Mouse (Mus musculus) ES-E14 (cell line): ENCODE measurements around the gene Armc12. TPM values are rescaled to one million over a fixed set of nuclear protein-coding genes. Genes with fewer than 3 reads are reported as not detected.

Experiments
- DNase-seq: peaks from one replicate; pipeline ENCODE4 v3.0.0-alpha.2; 2013; ENCODE audit warnings: low read depth, low spot score
- H3K27ac ChIP-seq: 2 replicates; pipeline ENCODE4 v1.5.1; 2012; ENCODE audit warnings: low read depth, mild to moderate bottlenecking, low read length, moderate library complexity, mixed read lengths; ENCODE audit not compliant: poor library complexity, insufficient read depth, severe bottlenecking
- H3K36me3 ChIP-seq: 2 replicates; pipeline ENCODE4 v1.6.1; 2012; ENCODE audit warnings: mild to moderate bottlenecking, low read length, moderate library complexity, mixed read lengths; ENCODE audit not compliant: control insufficient read depth, poor library complexity, insufficient read depth, severe bottlenecking
- H3K4me1 ChIP-seq, 2 experiments: fragments of 150-350 bp in 1 of 2; sonication (generic) in 1 of 2; 2 replicates each; pipeline ENCODE4 v1.6.1; 2012; ENCODE audit warnings: low read length in 2 of 2, mild to moderate bottlenecking in 1 of 2, mixed read lengths in 1 of 2; ENCODE audit not compliant: control insufficient read depth in 2 of 2, insufficient read depth in 2 of 2, poor library complexity in 1 of 2
- H3K4me3 ChIP-seq, 2 experiments: fragments of 150-350 bp in 1 of 2; sonication (generic) in 1 of 2; 2 replicates each; pipeline ENCODE4 v1.5.1; 2012; ENCODE audit warnings: low read length in 2 of 2, low read depth in 1 of 2, mild to moderate bottlenecking in 1 of 2, mixed read lengths in 1 of 2; ENCODE audit not compliant: insufficient read depth in 1 of 2, poor library complexity in 1 of 2, severe bottlenecking in 1 of 2
- H3K9ac ChIP-seq: 2 replicates; pipeline ENCODE4 v1.6.1; 2012; ENCODE audit warnings: low read depth, mild to moderate bottlenecking, low read length, mixed read lengths; ENCODE audit not compliant: poor library complexity, insufficient read depth, severe bottlenecking
- H3K9me3 ChIP-seq: fragments of 150-350 bp; sonication (generic); 2 replicates; pipeline ENCODE4 v1.6.1; 2012; ENCODE audit warnings: low read depth, mild to moderate bottlenecking, low read length; ENCODE audit not compliant: control insufficient read depth, insufficient read depth
- CHD2 ChIP-seq: IDR thresholded peaks from 2 replicates; pipeline ENCODE4 v1.6.1; 2014; ENCODE audit warnings: mild to moderate bottlenecking, low read depth, low read length, inconsistent platforms
- HCFC1 ChIP-seq: IDR thresholded peaks from 2 replicates; pipeline ENCODE4 v1.6.1; 2012; ENCODE audit warnings: low read length, inconsistent platforms, borderline replicate concordance; ENCODE audit not compliant: insufficient read depth
- MAFK ChIP-seq: IDR thresholded peaks from 2 replicates; pipeline ENCODE4 v1.6.1; 2014; ENCODE audit warnings: mild to moderate bottlenecking, low read depth, low read length, inconsistent platforms; ENCODE audit not compliant: insufficient read depth
- ZC3H11A ChIP-seq: IDR thresholded peaks from 2 replicates; pipeline ENCODE4 v1.6.1; 2012; ENCODE audit warnings: low read depth, mild to moderate bottlenecking, inconsistent platforms, low read length, borderline replicate concordance
- ZNF384 ChIP-seq: IDR thresholded peaks from 2 replicates; pipeline ENCODE4 v1.6.1; 2012; ENCODE audit warnings: low read depth, low read length, inconsistent platforms
- in situ Hi-C, 2 experiments: fragments of 600-800 bp; cut with MboI; formaldehyde crosslinking; loops; one replicate each; pipeline ENCODE4 v1.15.1; 2025; ENCODE audit warnings: low sequenced_read_pairs in 2 of 2, inconsistent platforms in 1 of 2; ENCODE audit not compliant: unreplicated experiment in 2 of 2
- total RNA-seq: library from RNA; depleted of rRNA; stranded (reverse); fragments of 300-350 nt; gene quantifications from 2 replicates; pipeline ENCODE4 v1.2.3, GENCODE M21; 2012

The Armc12 gene
- total RNA-seq, 1 experiment: not detected

DNA sequence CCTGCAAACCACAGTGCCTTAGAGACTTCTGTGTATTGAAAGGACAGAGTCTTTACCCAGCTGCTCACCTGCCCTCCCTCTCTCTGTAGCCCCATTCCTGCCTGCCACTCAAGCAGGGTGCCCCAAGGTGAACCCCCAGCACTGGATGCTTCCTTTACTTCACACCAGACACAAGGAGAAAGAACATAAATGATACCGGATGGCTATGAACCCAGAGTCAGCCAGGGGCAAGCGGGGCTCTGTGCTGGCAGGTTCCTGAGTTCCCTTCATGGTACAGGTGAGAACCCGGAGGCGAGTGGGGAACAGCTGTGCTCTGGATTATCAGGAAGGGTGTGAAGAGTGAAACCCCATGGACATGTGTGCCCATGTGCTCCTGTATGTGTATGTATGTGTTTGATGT lies 25.0 kb upstream of the Armc12 start:
- in situ Hi-C loops: no loop called here
- no peak for DNase-seq
- Histone ChIP-seq H3K4me1 (peaks cover 9 to 46% of the 10 kb centered on the region in 2 experiments), H3K9ac (no peak overlapping the region), H3K27ac (no peak overlapping the region; the same call in 1 of the 2 replicates), H3K9me3 (no peaks in the 10 kb centered on the region), H3K36me3 (no peaks in the 10 kb centered on the region), H3K4me3 (no peak overlapping the region)
- TF ChIP-seq CHD2 (no peak), MAFK (no peak), ZC3H11A (no peak), HCFC1 (no peak), ZNF384 (no peak)

DNA sequence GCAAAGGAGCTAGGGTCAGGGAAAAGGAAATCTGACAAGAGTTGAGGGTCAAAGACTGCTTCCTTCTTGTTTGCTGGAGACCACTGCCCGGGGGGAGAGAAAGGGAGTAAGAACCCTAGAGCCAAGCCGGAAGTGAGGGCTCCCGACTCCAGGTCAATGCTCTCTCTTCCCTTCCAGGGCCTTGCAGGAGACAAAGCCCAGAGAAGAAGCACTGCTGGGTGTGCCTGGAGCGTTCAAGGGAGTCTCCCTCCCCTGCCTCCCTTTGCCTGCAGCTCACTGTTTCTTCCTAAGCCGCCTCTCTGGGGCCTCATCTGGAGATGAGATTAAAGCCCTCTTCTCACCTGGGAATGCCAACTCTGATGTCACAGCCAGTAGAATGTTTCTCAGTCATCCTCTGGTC lies 23.7 kb upstream of the Armc12 start:
- in situ Hi-C loops: no loop called here
- no peaks in the 10 kb centered on the region for H3K36me3 ChIP-seq
- no peak for TF ChIP-seq HCFC1
- no peak for TF ChIP-seq ZC3H11A
- no peak for TF ChIP-seq MAFK
- no peak for TF ChIP-seq ZNF384
- no peak for TF ChIP-seq CHD2
- H3K27ac ChIP-seq: peak overlapping the region; percentile 78
- no peak overlapping the region; the same call in 1 of the 2 replicates for H3K9ac ChIP-seq
- no peaks in the 10 kb centered on the region for H3K9me3 ChIP-seq
- no peak overlapping the region for H3K4me3 ChIP-seq
- DNase-seq: no peak
- H3K4me1 ChIP-seq: peaks cover 7 to 45% of the 10 kb centered on the region in 2 experiments

DNA sequence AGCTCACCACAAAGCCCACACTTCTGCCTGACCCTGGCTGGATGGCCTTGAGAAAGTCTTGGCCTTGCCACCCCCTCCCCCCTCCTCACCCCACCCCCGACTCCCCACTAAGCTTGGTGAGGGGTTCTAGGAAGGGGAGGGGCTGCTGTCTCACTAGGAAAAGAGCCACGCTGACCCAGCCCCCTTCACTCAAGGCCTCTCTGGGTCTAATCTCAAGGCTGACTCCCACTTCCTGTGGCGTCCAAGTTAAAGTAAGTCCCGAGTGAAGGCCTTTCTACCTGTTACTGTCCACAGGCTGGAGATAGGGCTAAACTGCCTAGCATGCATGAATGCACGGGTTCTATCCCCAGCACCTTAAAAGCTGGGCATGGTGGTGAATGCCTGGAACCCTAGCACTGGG lies 23.1 kb upstream of the Armc12 start:
- no peak overlapping the region for H3K4me3 ChIP-seq
- in situ Hi-C loops: no loop called here
- no peak overlapping the region; the same call in 1 of the 2 replicates for H3K9ac ChIP-seq
- H3K9me3 ChIP-seq: no peaks in the 10 kb centered on the region
- peaks cover 7 to 47% of the 10 kb centered on the region in 2 experiments for H3K4me1 ChIP-seq
- no peaks in the 10 kb centered on the region for H3K36me3 ChIP-seq
- no peak for DNase-seq
- peak overlapping the region; percentile 78; the same call in 1 of the 2 replicates for H3K27ac ChIP-seq
- TF ChIP-seq CHD2: no peak
- TF ChIP-seq ZNF384: no peak
- no peak for TF ChIP-seq ZC3H11A
- TF ChIP-seq HCFC1: no peak
- TF ChIP-seq MAFK: no peak

GRCm38 (mm10) chr17:28510445-28511342 lies 19.9 kb upstream of the Armc12 start:
- no peak for TF ChIP-seq HCFC1
- no peak for TF ChIP-seq ZNF384
- TF ChIP-seq ZC3H11A: no peak
- TF ChIP-seq CHD2: no peak
- TF ChIP-seq MAFK: no peak
- H3K27ac ChIP-seq: no peak overlapping the region
- DNase-seq: no peak
- H3K4me3 ChIP-seq: peak overlapping the region; percentile 6 to 19; a peak in 2 of 4 replicates
- in situ Hi-C loops: no loop called here
- no peaks in the 10 kb centered on the region for H3K9me3 ChIP-seq
- no peaks in the 10 kb centered on the region for H3K36me3 ChIP-seq
- H3K9ac ChIP-seq: no peak overlapping the region; the same call in 1 of the 2 replicates
- H3K4me1 ChIP-seq: peaks cover 4 to 33% of the 10 kb centered on the region in 2 experiments; a peak in 3 of 4 replicates
